Mouse (Mus musculus) monocyte, adult 2 months (primary cell): Measurements from ENCODE around the gene Tex2.

Experiments
- DNase-seq, 2 experiments: peaks; one replicate each; pipeline ENCODE4 v3.0.0; 2022; ENCODE audit warnings: low spot score in 2 of 2, low read depth in 1 of 2

Tex2 gene

GRCm38 (mm10) chr11:106487733-106488115 is 125.5 kb downstream of the Tex2 start, which contains the start of gene Ern1:
Ern1 (minus strand) TSS chr11:106487852.
- peak; percentile 87 to 98 for DNase-seq

GRCm38 (mm10) chr11:106486866-106487732 is 126.1 kb downstream of the Tex2 start:
- DNase-seq = no peak

- DNase-seq = no peak
Observed at GRCm38 (mm10) chr11:106486042-106486865, 127.0 kb downstream of the Tex2 start.

- no peak for DNase-seq
Observed at GRCm38 (mm10) chr11:106485611-106486010, 127.6 kb downstream of the Tex2 start.

GRCm38 (mm10) chr11:106484875-106485274 is 128.3 kb downstream of the Tex2 start:
- DNase-seq = no peak

- DNase-seq = no peak
Observed at GRCm38 (mm10) chr11:106482867-106483266, 130.4 kb downstream of the Tex2 start.

- DNase-seq = no peak
Observed at GRCm38 (mm10) chr11:106481651-106482050, 131.6 kb downstream of the Tex2 start.

- DNase-seq = no peak
Observed at GRCm38 (mm10) chr11:106480530-106480885, 132.7 kb downstream of the Tex2 start.

GRCm38 (mm10) chr11:106479619-106480529 is 133.3 kb downstream of the Tex2 start:
- DNase-seq = no peak

- DNase-seq = no peak
Observed at GRCm38 (mm10) chr11:106478745-106479144, 134.5 kb downstream of the Tex2 start.

- no peak for DNase-seq
Observed at GRCm38 (mm10) chr11:106477505-106478160, 135.6 kb downstream of the Tex2 start.

- no peak for DNase-seq
Observed at GRCm38 (mm10) chr11:106475309-106475708, 137.9 kb downstream of the Tex2 start.

GRCm38 (mm10) chr11:106471629-106472028 is 141.6 kb downstream of the Tex2 start:
- DNase-seq = no peak

- DNase-seq = no peak
Observed at GRCm38 (mm10) chr11:106468509-106468908, 144.7 kb downstream of the Tex2 start.

GRCm38 (mm10) chr11:106465932-106466331 is 147.3 kb downstream of the Tex2 start:
- no peak for DNase-seq

- no peak for DNase-seq
Observed at GRCm38 (mm10) chr11:106465545-106465903, 147.7 kb downstream of the Tex2 start.

- DNase-seq = no peak
Observed at GRCm38 (mm10) chr11:106464681-106465544, 148.3 kb downstream of the Tex2 start.

GRCm38 (mm10) chr11:106463845-106464244 is 149.4 kb downstream of the Tex2 start:
- no peak for DNase-seq

GRCm38 (mm10) chr11:106462309-106462708 is 150.9 kb downstream of the Tex2 start:
- DNase-seq = no peak
